Mouse (Mus musculus) hematopoietic stem cell, adult 5-6 weeks (primary cell): ENCODE measurements around the gene Cenpk. TPM values are rescaled to one million over a fixed set of nuclear protein-coding genes. Genes with fewer than 3 reads are reported as not detected.

Source experiments
- total RNA-seq: library from RNA; stranded (forward); fragments of 172-1452, 232-1000 nt; gene quantifications from 2 replicates; pipeline ENCODE4 v1.2.3, GENCODE M21; 2017

The Cenpk gene
- total RNA-seq, 1 experiment from 2014 or later, result 96.9 TPM

Other genes with a start within 250 kb of the Cenpk start
- gene Nln, start 119.0 kb upstream of the Cenpk start, total RNA-seq, result 21.4 and 24.6 TPM in 2 replicates
- gene Sgtb, start 118.9 kb upstream of the Cenpk start, total RNA-seq, result not detected in 2 replicates
- 71.1 and 83.5 TPM in 2 replicates for gene Trappc13, start 50.1 kb upstream of the Cenpk start, total RNA-seq
- gene Trim23, start 49.8 kb upstream of the Cenpk start, total RNA-seq, result 33.5 and 43.5 TPM in 2 replicates
- gene Ppwd1, start 232 bp downstream of the Cenpk start, total RNA-seq, result 39.8 and 39.9 TPM in 2 replicates
- 7.8 and 13.3 TPM in 2 replicates for gene Adamts6, start 59.2 kb downstream of the Cenpk start, total RNA-seq